Mouse (Mus musculus): Measurements from ENCODE around the gene Gm17660.
A peak's percentile ranks its signal among the peaks of the same experiment; 100 is the strongest.

Gene Gm17660

DNA sequence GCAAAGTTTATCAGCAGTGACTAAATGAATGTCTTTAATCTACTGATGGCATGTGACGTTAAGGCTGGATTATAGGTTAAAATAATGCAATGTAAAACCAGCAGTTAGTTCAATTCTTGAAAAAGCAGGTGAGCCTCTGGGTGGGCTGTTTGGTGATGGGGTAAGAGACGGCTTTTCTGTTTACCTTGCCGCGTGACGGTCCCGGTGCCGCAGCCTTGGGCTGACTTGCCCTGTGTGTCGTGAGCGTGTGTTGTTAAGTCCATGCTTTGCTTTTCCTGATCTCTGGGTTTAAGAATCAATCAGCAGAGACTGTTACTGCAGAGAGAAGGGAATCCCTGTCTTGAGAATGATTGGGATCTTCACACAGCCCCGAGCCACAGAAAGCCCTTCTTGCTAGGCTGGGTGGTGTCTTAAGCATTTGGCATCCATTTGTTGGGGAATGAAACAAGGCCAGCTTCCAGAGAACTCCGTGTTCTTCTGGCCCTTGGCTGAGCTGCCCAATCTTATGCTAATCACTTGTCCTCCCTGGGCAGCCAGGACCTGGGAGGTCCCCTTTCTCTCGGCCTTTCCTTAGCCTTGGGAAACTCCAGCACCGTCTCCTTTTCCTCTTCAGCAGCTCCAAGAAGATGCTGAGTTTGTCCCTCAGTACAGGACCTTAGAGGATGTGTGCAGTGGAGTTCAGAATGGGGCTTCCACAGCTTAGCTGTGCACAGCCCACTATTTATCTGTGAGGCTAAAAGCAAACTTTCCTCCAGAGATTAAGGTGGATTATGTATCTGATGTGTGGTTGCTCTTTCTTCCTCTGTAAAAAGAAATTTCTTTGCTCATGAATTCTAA is 15.3 kb downstream of the Gm17660 start:
- TF ChIP-seq GATA4 (IDR thresholded peaks at IDR 0.05; ENCODE audit: insufficient replicate concordance, low read length), result no peak

DNA sequence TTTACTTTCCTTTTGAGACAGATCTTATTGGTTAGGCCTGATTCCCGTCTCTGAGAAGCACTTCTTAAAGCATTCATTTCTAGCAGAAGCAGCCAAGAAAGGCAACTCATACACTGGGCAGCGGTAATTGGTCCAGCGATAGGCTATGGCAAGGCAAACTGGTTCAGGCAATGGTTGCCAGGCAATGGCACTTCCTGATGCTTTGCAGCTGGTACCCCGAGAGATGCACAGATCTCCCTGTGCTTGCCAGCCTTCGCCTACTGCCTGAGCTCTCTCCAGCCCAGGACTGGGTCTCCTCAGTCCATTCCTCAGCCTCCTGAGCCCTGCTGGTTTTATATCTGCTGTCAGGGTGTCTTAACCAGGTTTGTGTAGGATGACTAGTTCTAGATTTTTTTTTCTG is 17.0 kb downstream of the Gm17660 start:
- no peak for TF ChIP-seq GATA4 (IDR thresholded peaks at IDR 0.05; ENCODE audit: insufficient replicate concordance, low read length)

DNA sequence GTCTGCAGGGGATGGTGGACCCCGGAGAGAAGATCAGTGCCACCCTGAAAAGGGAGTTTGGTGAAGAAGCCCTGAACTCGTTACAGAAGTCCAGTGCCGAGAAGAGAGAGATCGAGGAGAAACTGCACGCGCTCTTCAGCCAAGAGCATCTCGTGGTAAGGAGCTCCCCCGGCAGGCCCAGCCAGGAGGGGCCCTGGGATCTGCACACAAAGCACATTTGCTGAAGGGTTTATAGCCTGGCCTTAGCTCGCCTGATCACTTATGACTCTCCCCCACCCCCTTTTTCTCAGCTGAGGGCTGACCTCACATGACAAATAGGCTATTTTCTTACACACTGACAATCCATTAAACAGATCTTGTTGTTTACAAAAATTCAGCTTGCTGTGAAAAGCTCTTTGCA is 17.8 kb downstream of the Gm17660 start:
- no peak for TF ChIP-seq GATA4 (IDR thresholded peaks at IDR 0.05; ENCODE audit: insufficient replicate concordance, low read length)

DNA sequence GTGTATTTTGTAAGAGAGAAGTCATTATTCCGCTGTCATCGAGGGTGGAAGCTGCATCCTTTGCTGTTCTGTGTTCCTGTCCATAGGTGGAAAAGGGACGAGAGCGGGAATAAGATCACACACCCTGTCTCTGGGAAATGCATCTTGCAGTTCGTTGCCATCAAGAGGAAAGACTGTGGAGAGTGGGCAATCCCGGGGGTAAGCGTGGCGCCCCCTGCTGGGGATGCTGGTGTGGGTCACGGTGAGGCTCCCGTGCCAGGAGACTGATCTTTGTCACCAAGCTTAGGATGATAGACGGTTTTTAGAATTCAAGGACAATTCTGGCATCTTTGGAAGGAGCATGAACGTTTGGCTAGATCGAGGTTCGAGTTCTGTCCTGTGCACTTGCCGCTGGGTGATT is 19.4 kb downstream of the Gm17660 start:
- no peak for TF ChIP-seq GATA4 (IDR thresholded peaks at IDR 0.05; ENCODE audit: insufficient replicate concordance, low read length)

DNA sequence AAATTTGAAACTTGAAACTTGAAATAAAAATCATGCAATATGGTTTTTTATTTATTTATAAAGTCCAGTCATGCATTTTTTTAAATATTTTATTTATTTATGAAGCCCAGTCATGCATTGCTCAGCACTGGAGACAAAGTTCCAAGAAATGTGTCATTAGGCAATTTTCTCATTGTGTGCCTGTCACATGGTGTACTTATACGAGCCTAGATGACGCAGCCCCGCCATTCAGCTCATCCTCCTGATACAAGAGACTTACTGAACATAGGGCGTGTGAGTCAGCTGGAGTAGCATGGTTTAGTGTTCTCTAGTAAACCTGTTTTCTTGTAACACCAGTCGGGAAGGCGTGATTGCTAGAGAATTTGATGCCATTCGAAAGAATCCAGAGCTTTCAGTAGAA is 21.1 kb downstream of the Gm17660 start:
- TF ChIP-seq GATA4 (IDR thresholded peaks at IDR 0.05; ENCODE audit: insufficient replicate concordance, low read length), result no peak

DNA sequence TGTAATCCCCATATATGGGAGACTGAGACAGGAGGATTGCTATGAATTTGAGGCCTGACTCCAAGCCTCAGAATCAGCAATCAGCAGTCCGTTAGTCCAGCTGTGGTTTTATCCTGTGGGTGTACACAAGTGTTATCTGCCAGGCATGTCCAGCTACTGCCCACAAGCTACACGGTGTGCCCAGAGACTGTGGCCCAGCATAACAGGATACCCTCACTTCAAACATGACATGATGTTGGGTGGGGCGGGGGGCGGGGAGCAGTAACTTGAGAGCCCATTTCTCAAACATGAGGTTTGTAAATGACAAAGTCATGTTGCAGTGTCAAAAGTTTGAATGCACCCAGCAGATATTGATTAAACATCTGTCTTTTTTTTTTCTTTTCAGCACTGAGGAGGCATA is 21.6 kb downstream of the Gm17660 start:
- no peak for TF ChIP-seq GATA4 (IDR thresholded peaks at IDR 0.05; ENCODE audit: insufficient replicate concordance, low read length)

DNA sequence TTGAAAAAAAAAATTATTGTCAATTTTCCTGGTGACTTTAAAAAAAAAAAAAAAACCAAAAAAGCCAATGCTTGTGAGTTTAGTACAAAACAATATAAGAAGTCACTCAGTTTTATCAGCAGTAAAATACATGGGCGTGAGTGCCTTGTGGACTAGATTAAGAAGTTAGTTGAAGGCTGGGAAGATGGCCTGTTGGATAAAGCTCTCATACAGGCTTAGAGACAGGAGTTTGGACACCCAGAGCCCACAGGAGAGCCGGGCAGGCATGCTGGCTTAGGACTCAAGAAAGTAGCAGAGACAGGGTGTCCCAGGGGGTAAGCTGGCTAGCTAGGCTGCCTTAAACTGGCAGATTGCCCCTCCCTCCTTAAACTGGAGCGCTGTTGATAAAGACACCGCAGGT is 22.5 kb downstream of the Gm17660 start:
- TF ChIP-seq GATA4 (IDR thresholded peaks at IDR 0.05; ENCODE audit: insufficient replicate concordance, low read length), result no peak

DNA sequence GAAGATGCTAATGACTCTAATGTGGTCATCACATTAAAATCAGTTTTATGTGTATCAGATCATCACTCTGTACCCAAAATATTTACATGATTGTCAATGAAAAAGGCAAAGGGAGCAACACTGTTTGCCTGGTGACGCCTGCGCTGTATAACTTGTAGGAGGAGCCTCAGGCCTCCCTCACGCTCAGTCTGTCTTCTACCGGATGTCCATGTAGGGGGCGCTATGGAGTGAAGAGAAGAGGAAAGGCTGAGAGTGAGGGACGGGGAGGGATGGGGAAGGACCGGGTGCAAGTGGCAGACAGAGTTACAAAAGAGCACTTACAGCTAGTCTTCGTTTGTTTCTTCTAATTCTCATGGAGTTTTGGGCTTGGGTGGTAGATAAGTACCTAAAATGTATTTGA is 24.5 kb downstream of the Gm17660 start:
- no peak for TF ChIP-seq GATA4 (IDR thresholded peaks at IDR 0.05; ENCODE audit: insufficient replicate concordance, low read length)

DNA sequence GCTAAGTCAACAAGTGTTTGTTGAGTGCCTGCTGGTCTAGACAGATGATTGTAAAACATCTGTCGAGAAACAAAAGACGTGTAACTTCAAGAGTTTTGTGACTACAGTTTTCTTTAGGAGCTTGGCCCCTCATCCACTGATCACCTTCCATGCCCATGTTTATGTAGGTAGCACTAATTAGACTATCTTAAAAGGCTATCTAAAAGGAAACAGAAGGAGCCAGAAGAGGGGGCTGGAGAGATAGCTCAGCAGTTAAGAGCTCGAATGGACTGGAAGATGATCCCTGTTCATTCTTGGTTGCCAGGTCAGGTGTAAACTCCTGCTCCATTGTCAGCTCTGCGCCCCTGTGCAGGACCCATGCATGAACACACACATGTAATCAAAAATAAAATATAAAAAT is 29.3 kb downstream of the Gm17660 start:
- TF ChIP-seq GATA4 (IDR thresholded peaks at IDR 0.05; ENCODE audit: insufficient replicate concordance, low read length), result no peak

DNA sequence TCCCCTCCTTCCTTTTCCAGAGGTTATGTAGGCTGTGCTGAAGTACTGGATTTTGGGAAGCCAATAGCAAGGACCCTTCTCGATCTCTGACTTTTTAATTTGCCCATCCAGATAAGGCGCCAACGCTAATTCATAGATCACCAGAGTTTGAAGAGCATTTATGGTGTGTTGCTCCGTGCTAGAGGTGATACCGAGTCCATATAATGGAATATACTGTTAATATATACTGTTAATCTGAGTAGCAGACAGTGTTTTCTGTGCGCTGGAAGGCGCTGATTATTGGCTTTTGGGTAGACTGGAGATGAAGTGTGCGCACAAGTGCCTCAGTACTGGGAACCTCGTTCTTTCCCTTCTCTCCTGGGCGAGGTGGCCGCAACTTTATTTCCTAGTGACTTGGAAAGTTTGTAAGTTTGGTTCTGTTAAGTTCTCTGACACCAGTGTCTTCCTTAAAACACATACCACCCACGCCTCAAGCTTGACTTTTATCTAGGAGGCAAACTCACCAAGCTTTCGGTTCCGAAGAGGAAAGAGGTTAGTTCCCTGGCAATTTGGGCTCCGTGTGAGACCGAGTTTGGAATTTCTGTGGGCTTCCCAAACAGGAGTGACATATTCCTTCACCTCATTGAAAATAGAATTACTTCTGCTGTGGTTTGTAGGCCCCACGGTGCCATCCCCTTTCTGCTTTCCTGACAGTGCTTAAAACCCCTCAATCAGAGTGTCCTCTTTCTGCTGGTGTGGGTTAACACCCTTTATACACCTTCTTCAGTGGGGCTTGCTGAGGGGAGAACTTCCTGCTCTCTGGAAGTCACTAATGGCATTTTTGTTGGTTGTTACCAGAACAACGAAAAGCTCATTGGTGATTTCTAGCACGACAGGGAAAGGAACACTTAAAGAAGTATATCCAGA is 30.0 kb downstream of the Gm17660 start:
- TF ChIP-seq GATA4 (IDR thresholded peaks at IDR 0.05; ENCODE audit: insufficient replicate concordance, low read length), result no peak

DNA sequence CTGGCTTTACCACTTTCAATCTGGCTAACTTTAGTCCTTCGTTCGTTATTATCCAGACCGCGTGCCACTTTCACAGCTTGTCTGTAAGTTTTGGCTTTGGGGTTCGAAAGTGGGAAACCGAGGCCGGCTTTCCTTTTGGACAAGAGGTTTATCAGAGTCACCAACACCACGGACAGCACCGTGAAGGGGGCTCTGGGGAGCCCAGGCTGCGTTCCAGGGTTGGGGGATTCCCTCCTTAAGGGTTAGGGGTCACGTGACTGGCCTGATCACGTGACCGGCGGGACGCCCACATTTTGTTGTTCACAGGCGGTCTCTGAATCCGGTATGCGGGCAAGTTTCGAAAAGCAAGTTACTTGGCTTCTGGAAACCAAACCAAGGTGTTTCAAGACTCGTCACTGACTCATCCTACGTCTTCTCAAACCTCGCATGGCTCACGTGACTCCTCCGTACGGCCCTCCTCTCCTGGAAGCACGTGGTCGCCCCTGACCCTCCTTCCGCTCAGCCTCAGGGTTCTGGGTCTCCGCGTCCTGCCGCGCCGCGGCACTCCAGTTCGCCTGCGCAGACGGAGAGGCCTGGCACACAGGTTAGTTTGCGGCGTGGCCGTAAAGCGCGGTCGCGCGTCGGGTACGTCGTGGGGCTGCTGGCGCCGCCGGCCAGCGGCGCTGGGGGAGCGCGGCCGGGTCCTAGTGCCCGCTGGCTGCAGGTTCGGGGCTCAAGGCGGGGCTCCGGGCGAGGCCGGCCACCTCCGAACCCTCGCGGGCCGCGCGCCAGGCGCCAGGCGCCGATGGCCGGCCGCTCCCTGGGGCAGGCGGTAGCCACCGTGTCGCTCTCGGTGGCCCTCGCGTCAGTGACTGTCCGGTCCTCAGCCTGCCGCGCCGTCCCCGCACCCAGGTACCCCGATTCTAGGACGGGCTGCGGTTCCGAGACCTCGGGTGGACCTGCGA is 30.9 kb downstream of the Gm17660 start, which contains the start of gene Nudt9:
TSS of gene Nudt9 (plus strand) at position 51 of the 944 bp plus-strand sequence.
- peak; percentile 44; the same call in 1 of the 2 replicates for TF ChIP-seq GATA4 (IDR thresholded peaks at IDR 0.05; ENCODE audit: insufficient replicate concordance, low read length)

DNA sequence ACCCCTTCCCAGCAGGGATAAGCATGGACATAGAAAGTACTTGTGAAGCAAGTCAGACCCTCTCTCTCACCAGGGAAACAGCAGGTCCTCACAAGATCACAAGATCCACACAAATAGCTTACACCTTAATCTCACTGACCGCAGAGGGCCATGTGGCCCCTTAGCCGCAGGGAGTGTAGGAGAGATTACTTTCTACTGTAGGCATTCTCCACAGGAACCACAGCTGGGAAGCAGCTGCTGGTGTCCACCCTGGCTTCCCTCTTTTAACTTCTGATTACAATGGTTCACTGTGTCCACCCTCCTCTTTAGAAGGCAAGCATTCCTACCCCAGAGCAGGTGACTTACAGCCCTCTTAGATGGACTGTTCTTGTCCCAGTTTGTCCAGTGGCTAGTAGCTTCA is 33.7 kb downstream of the Gm17660 start:
- TF ChIP-seq GATA4 (IDR thresholded peaks at IDR 0.05; ENCODE audit: insufficient replicate concordance, low read length), result no peak

DNA sequence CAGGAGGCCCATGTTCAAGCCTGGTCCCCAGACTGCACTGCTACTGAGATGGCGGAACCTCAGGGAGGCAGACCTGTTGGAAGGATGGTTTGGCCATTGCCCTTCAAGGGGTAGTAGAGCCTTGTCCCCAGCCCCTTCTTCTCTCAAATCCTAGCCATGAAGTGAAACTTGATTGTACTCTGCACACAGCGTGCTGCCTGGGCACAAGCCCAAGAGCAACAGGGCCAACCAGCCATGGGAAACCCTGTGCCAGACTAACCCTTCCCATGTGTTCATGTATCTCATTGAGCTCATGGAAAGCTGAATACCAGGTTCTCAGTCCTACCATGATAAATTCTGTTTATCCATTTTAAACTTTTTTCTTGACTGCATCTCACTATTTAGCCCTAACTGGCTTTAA is 34.5 kb downstream of the Gm17660 start:
- no peak for TF ChIP-seq GATA4 (IDR thresholded peaks at IDR 0.05; ENCODE audit: insufficient replicate concordance, low read length)

DNA sequence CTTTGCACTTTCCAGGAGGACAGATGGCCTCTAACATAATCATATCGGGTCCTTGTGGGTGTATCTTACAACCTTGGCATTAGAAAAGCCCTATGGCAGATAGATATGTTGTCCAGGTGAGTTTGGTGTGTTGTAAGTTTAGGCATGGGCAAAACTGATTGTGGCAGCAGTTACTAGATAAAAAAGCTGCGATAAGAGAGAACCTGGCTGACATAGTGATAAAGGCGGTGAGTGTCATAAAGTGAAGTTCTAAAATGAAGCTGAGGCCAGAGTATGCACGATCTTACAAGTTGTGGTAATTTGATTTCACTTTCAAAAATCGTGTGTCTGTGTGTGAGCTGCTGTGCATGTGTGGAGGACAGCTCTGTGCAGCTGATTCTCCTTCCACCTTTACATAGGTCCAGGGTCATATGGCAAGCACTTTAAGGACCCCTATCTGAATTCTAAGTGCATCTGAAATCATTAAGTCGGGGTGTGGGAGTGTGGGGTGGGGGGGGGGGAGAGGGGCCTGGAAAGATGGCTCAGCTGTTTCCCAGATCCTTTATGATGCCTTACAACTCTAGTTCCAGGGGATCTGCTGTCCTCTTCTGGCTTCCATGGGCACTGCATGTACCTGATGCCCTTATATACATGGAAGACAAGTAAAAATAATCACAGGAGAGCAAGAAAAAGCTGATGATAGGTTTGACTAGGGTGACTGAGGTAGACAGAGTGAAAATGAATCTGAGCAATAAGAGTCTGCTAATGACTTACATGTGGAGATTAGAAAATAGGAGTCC is 38.1 kb downstream of the Gm17660 start:
- TF ChIP-seq GATA4 (IDR thresholded peaks at IDR 0.05; ENCODE audit: insufficient replicate concordance, low read length), result no peak
